Mouse (Mus musculus) G1E (cell line): ENCODE measurements around the gene Smap1.

ENCODE experiments used
- CTCF ChIP-seq: IDR thresholded peaks from 2 replicates; pipeline ENCODE4 v1.5.1; 2012; ENCODE audit warnings: low read depth, low read length, inconsistent platforms, mixed read lengths
- GATA1 ChIP-seq: IDR thresholded peaks from 2 replicates; pipeline ENCODE4 v1.6.1; 2012; ENCODE audit warnings: borderline replicate concordance, low read length, inconsistent platforms, mixed read lengths

GRCm38 (mm10) chr1:23944076-23944475 is 22.0 kb upstream of the Smap1 start:
- no peak for TF ChIP-seq CTCF
- TF ChIP-seq GATA1 = no peak
